Mouse (Mus musculus) cerebellum, adult 2 months (tissue): Measurements from ENCODE around the gene Lbx1.

ENCODE experiments used
- CTCF ChIP-seq: fragments of 200-500 bp; IDR thresholded peaks from 2 replicates; pipeline ENCODE4 v1.5.1; 2011; ENCODE audit warnings: low read depth, mild to moderate bottlenecking, control low read depth, low read length, moderate library complexity, borderline replicate concordance; ENCODE audit not compliant: insufficient read depth
- POLR2A ChIP-seq: fragments of 200-500 bp; IDR thresholded peaks from 2 replicates; pipeline ENCODE4 v1.6.1; 2011; ENCODE audit warnings: low read length, control low read depth, borderline replicate concordance; ENCODE audit not compliant: insufficient read depth

DNA sequence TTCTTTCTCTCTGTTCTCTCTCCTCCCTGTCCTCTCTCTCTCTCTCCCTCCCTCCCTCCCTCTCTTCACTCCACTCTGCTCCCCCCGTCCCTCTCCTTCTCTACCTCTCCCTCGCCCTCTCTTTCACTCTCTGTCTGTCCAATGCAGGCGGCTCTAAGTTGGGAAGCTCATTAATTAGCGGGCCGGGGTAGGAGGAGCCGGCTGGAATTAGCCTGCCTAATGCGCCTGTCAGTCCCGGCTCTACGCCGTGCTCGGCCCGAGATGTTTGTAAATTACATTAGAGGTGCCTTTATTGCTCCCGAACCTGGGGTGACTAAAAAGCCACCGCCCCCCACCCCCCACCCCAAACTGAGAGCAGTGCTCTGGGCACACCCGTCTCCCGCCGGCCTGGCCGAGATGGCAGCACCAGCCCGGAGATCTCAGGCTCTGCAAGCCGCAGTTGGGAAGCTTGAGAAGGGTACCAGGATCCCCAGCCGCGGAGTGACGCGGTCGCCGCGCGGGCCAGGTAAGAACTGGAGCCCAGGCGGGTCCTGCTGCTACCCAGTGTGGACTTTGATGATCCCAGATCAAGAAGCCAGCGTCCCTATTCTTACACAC, at the start of gene Lbx1:
- TF ChIP-seq POLR2A, result no peak
- TF ChIP-seq CTCF, result no peak
